Mouse (Mus musculus) forebrain, embryonic 15.5 days (tissue): ENCODE results near the gene Gm45062. TPM values are rescaled to one million over a fixed set of nuclear protein-coding genes. Genes with fewer than 3 reads are reported as not detected.

ENCODE experiments used
- ATAC-seq: fragments of 200-750 bp; cut with Nextera tagmentation; replicated peaks from 2 replicates; pipeline ENCODE4 v1.8.0; 2017; ENCODE audit warnings: mild to moderate bottlenecking, moderate TSS enrichment, moderate library complexity
- H3K27ac ChIP-seq: fragments of 300-500 bp; sonication (generic); replicated peaks from 2 replicates; pipeline ENCODE4 v1.5.1; 2015; ENCODE audit warnings: mild to moderate bottlenecking, inconsistent platforms
- H3K27me3 ChIP-seq: fragments of 300-500 bp; sonication (generic); 2 replicates; pipeline ENCODE4 v1.6.1; 2015; ENCODE audit warnings: inconsistent platforms
- H3K36me3 ChIP-seq: fragments of 300-500 bp; sonication (generic); 2 replicates; pipeline ENCODE4 v1.6.1; 2015; ENCODE audit warnings: mild to moderate bottlenecking, inconsistent platforms
- H3K4me1 ChIP-seq: fragments of 300-500 bp; sonication (generic); 2 replicates; pipeline ENCODE4 v1.6.1; 2015; ENCODE audit warnings: inconsistent platforms
- H3K4me2 ChIP-seq: fragments of 300-500 bp; sonication (generic); replicated peaks from 2 replicates; pipeline ENCODE4 v1.6.1; 2015; ENCODE audit warnings: mild to moderate bottlenecking, inconsistent platforms
- H3K4me3 ChIP-seq: fragments of 300-500 bp; sonication (generic); 2 replicates; pipeline ENCODE4 v1.5.1; 2015; ENCODE audit warnings: mild to moderate bottlenecking, inconsistent platforms
- H3K9ac ChIP-seq: fragments of 300-500 bp; sonication (generic); replicated peaks from 2 replicates; pipeline ENCODE4 v1.6.1; 2015; ENCODE audit warnings: mild to moderate bottlenecking, inconsistent platforms
- H3K9me3 ChIP-seq: fragments of 300-500 bp; sonication (generic); 2 replicates; pipeline ENCODE4 v1.6.1; 2016; ENCODE audit warnings: inconsistent platforms
- WGBS: fragments of 180-500 bp; shearing (Covaris S2); methylation state at CpG from one replicate; pipeline ENCODE4 v1.1.7; 2015; ENCODE audit warnings: mixed read lengths; 5-methylcytosine and 5-hydroxymethylcytosine counted together
- polyA plus RNA-seq: library from polyadenylated mRNA; unstranded; fragments of >200 nt; fragmentation: Nextera tagmentation; extraction: Ambion mirVana; gene quantifications from 2 replicates; pipeline ENCODE4 v1.2.1, GENCODE M21; 2015

Gene Gm45062
- polyA plus RNA-seq, 1 experiment from 2014 or later: 21.8 TPM

- no peaks in the 10 kb centered on the region for H3K27me3 ChIP-seq
- H3K4me1 ChIP-seq: peaks cover 4% of the 10 kb centered on the region; the same call in 1 of the 2 replicates
- H3K4me2 ChIP-seq: no peak overlapping the region
- H3K9me3 ChIP-seq: no peaks in the 10 kb centered on the region
- H3K4me3 ChIP-seq: no peak overlapping the region
- WGBS: 95% methylated on average over 5 of the region's 5 CpGs
- H3K9ac ChIP-seq: no peak overlapping the region
- H3K36me3 ChIP-seq: 0 out of 2 replicates have a peak, but pooled peaks cover 2% of the 10 kb centered on the region
- H3K27ac ChIP-seq: no peak overlapping the region
- ATAC-seq: no peak
Measured at GRCm38 (mm10) chr6:8376351-8376750, 117.1 kb downstream of the Gm45062 start.

- Histone ChIP-seq H3K27me3 (no peaks in the 10 kb centered on the region), H3K27ac (no peak overlapping the region), H3K9me3 (no peaks in the 10 kb centered on the region), H3K4me2 (no peak overlapping the region), H3K36me3 (0 out of 2 replicates have a peak, but pooled peaks cover 2% of the 10 kb centered on the region), H3K9ac (no peak overlapping the region), H3K4me1 (peaks cover 4% of the 10 kb centered on the region; the same call in 1 of the 2 replicates), H3K4me3 (no peak overlapping the region)
- WGBS: 95% methylated on average over 8 of the region's 8 CpGs
- no peak for ATAC-seq
Measured at GRCm38 (mm10) chr6:8377667-8378066, 118.4 kb downstream of the Gm45062 start.

- H3K4me3 ChIP-seq: no peak overlapping the region
- H3K9ac ChIP-seq: no peak overlapping the region
- H3K4me1 ChIP-seq: no peaks in the 10 kb centered on the region
- H3K27ac ChIP-seq: no peak overlapping the region
- H3K4me2 ChIP-seq: no peak overlapping the region
- no peaks in the 10 kb centered on the region for H3K36me3 ChIP-seq
- no peaks in the 10 kb centered on the region for H3K9me3 ChIP-seq
- 94% methylated on average over 2 of the region's 2 CpGs for WGBS
- H3K27me3 ChIP-seq: no peaks in the 10 kb centered on the region
- no peak for ATAC-seq
Measured at GRCm38 (mm10) chr6:8389307-8389706, 130.1 kb downstream of the Gm45062 start.

GRCm38 (mm10) chr6:8390296-8390695 is 131.0 kb downstream of the Gm45062 start:
- Histone ChIP-seq H3K4me1 (no peaks in the 10 kb centered on the region), H3K27me3 (no peaks in the 10 kb centered on the region), H3K4me2 (no peak overlapping the region), H3K4me3 (no peak overlapping the region), H3K9me3 (no peaks in the 10 kb centered on the region), H3K27ac (no peak overlapping the region), H3K9ac (no peak overlapping the region), H3K36me3 (no peaks in the 10 kb centered on the region)
- ATAC-seq: no peak
- 94% methylated on average over 6 of the region's 6 CpGs for WGBS

GRCm38 (mm10) chr6:8390935-8391334 is 131.7 kb downstream of the Gm45062 start:
- Histone ChIP-seq H3K27me3 (no peaks in the 10 kb centered on the region), H3K36me3 (no peaks in the 10 kb centered on the region), H3K4me1 (no peaks in the 10 kb centered on the region), H3K9me3 (no peaks in the 10 kb centered on the region), H3K4me2 (no peak overlapping the region), H3K9ac (no peak overlapping the region), H3K27ac (no peak overlapping the region), H3K4me3 (no peak overlapping the region)
- no peak for ATAC-seq
- 74% methylated on average over 2 of the region's 2 CpGs for WGBS

GRCm38 (mm10) chr6:8393029-8393428 is 133.8 kb downstream of the Gm45062 start:
- Histone ChIP-seq H3K27me3 (no peaks in the 10 kb centered on the region), H3K9ac (no peak overlapping the region), H3K36me3 (no peaks in the 10 kb centered on the region), H3K27ac (no peak overlapping the region), H3K4me2 (no peak overlapping the region), H3K9me3 (no peaks in the 10 kb centered on the region), H3K4me3 (no peak overlapping the region), H3K4me1 (no peaks in the 10 kb centered on the region)
- no peak for ATAC-seq
- WGBS: 79% methylated on average over 4 of the region's 4 CpGs

GRCm38 (mm10) chr6:8394044-8394443 is 134.8 kb downstream of the Gm45062 start:
- Histone ChIP-seq H3K4me3 (no peak overlapping the region), H3K4me1 (no peaks in the 10 kb centered on the region), H3K9me3 (no peaks in the 10 kb centered on the region), H3K4me2 (no peak overlapping the region), H3K9ac (no peak overlapping the region), H3K36me3 (no peaks in the 10 kb centered on the region), H3K27ac (no peak overlapping the region), H3K27me3 (no peaks in the 10 kb centered on the region)
- 0 out of 2 replicates have a peak, but pooled peaks have one; percentile 21 for ATAC-seq

- H3K4me2 ChIP-seq: no peak overlapping the region
- H3K36me3 ChIP-seq: no peaks in the 10 kb centered on the region
- H3K4me3 ChIP-seq: no peak overlapping the region
- H3K4me1 ChIP-seq: peaks cover 3% of the 10 kb centered on the region
- ATAC-seq: no peak
- H3K27me3 ChIP-seq: no peaks in the 10 kb centered on the region
- 31% methylated on average over 4 of the region's 4 CpGs for WGBS
- H3K9ac ChIP-seq: no peak overlapping the region
- no peaks in the 10 kb centered on the region for H3K9me3 ChIP-seq
- no peak overlapping the region for H3K27ac ChIP-seq
Measured at GRCm38 (mm10) chr6:8395061-8395460, 135.8 kb downstream of the Gm45062 start.

- no peak for ATAC-seq
- WGBS: 82% methylated on average over 7 of the region's 7 CpGs
- H3K27ac ChIP-seq: 0 out of 2 replicates have a peak overlapping the region, but pooled peaks have one; percentile 9
- H3K9me3 ChIP-seq: no peaks in the 10 kb centered on the region
- no peaks in the 10 kb centered on the region for H3K36me3 ChIP-seq
- no peaks in the 10 kb centered on the region for H3K27me3 ChIP-seq
- no peak overlapping the region for H3K9ac ChIP-seq
- H3K4me1 ChIP-seq: peaks cover 9% of the 10 kb centered on the region
- no peak overlapping the region for H3K4me2 ChIP-seq
- no peak overlapping the region for H3K4me3 ChIP-seq
Measured at GRCm38 (mm10) chr6:8397252-8397651, 138.0 kb downstream of the Gm45062 start.

GRCm38 (mm10) chr6:8399710-8400109 is 140.5 kb downstream of the Gm45062 start:
- H3K27me3 ChIP-seq: no peaks in the 10 kb centered on the region
- H3K4me3 ChIP-seq: no peak overlapping the region
- H3K4me2 ChIP-seq: no peak overlapping the region
- H3K36me3 ChIP-seq: no peaks in the 10 kb centered on the region
- ATAC-seq: no peak
- no peaks in the 10 kb centered on the region for H3K9me3 ChIP-seq
- peaks cover 9% of the 10 kb centered on the region for H3K4me1 ChIP-seq
- WGBS: 24% methylated on average over 1 of the region's 1 CpGs
- no peak overlapping the region for H3K27ac ChIP-seq
- H3K9ac ChIP-seq: no peak overlapping the region

GRCm38 (mm10) chr6:8403127-8403526 is 143.9 kb downstream of the Gm45062 start:
- Histone ChIP-seq H3K9ac (no peak overlapping the region), H3K36me3 (no peaks in the 10 kb centered on the region), H3K27me3 (no peaks in the 10 kb centered on the region), H3K4me2 (no peak overlapping the region), H3K27ac (no peak overlapping the region), H3K4me1 (peaks cover 9% of the 10 kb centered on the region), H3K9me3 (no peaks in the 10 kb centered on the region), H3K4me3 (no peak overlapping the region)
- 95% methylated on average over 5 of the region's 5 CpGs for WGBS
- no peak for ATAC-seq

- Histone ChIP-seq H3K4me3 (no peak overlapping the region), H3K9ac (no peak overlapping the region), H3K36me3 (no peaks in the 10 kb centered on the region), H3K9me3 (no peaks in the 10 kb centered on the region), H3K4me2 (no peak overlapping the region), H3K27ac (no peak overlapping the region), H3K27me3 (no peaks in the 10 kb centered on the region), H3K4me1 (no peaks in the 10 kb centered on the region)
- no peak for ATAC-seq
- 91% methylated on average over 5 of the region's 5 CpGs for WGBS
Measured at GRCm38 (mm10) chr6:8405844-8406243, 146.6 kb downstream of the Gm45062 start.

GRCm38 (mm10) chr6:8408332-8408731 is 149.1 kb downstream of the Gm45062 start:
- 91% methylated on average over 2 of the region's 2 CpGs for WGBS
- peaks cover 7% of the 10 kb centered on the region for H3K4me1 ChIP-seq
- no peak for ATAC-seq
- no peak overlapping the region for H3K9ac ChIP-seq
- no peaks in the 10 kb centered on the region for H3K9me3 ChIP-seq
- H3K36me3 ChIP-seq: no peaks in the 10 kb centered on the region
- no peak overlapping the region for H3K4me2 ChIP-seq
- H3K4me3 ChIP-seq: no peak overlapping the region
- no peak overlapping the region for H3K27ac ChIP-seq
- H3K27me3 ChIP-seq: no peaks in the 10 kb centered on the region
